Mouse (Mus musculus) urinary bladder, postnatal 36 days (tissue): ENCODE data around the gene Chrdl1.

Source experiments
- DNase-seq, 2 experiments: peaks; one replicate each; pipeline ENCODE4 v3.0.0; 2022; ENCODE audit warnings: low spot score in 2 of 2, mixed read lengths in 1 of 2

The Chrdl1 gene

DNA sequence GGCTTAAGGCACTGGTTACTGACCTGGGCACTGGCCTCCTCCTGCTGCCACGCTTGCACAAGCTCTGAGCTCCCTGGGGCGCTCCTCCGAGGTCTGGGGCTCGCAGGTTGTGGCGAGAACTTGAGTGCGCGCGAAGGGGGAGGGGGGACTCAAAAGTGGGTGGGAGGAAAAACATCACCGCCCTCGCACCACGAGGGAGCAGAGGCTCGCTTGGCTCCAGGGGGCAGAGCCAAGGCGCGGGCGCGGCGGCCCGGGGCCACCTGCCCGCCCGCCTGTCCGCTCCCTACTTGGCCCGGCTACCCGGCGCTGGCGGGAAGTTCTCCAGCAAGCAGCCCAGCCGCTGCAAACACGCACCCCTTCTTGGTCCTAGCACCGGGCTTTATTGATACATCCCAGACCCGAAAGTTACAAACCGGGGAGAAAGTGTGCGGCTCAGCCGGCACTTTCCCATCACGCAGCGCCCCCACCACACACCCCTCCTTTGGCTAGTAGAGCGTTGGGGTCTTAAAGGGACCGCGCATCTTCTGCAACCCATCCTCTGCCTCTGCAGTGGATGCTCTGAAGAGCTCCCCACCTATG, at the start of gene Chrdl1:
Chrdl1 (minus strand) TSS at position 472 of the 579 bp plus-strand sequence.
- DNase-seq, result peak in 1 of 2 experiments; percentile 4

DNA sequence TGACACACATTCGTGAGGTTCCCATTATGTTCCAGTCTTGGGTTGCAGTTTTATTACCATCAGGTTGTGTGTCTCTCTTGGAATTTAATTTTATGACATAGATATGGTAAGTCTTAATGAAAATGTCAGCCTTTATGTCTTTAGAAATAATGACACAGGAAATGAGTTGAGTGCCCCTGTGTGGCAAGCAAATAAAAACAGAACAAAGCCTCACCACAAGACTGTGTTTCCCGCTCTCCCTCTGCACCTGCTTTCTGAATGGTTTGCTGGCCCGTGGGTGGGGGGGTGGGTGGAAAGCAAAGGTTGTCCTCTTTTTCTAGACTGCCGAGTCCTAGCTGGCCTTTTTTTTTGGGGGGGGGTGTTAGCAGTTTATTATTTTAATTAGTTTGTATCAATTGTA, 48.6 kb upstream of the Chrdl1 start:
- DNase-seq, result no peak

GRCm38 (mm10) chrX:143404601-143405000, 10.5 kb upstream of the Chrdl1 start:
- DNase-seq, result no peak

DNA sequence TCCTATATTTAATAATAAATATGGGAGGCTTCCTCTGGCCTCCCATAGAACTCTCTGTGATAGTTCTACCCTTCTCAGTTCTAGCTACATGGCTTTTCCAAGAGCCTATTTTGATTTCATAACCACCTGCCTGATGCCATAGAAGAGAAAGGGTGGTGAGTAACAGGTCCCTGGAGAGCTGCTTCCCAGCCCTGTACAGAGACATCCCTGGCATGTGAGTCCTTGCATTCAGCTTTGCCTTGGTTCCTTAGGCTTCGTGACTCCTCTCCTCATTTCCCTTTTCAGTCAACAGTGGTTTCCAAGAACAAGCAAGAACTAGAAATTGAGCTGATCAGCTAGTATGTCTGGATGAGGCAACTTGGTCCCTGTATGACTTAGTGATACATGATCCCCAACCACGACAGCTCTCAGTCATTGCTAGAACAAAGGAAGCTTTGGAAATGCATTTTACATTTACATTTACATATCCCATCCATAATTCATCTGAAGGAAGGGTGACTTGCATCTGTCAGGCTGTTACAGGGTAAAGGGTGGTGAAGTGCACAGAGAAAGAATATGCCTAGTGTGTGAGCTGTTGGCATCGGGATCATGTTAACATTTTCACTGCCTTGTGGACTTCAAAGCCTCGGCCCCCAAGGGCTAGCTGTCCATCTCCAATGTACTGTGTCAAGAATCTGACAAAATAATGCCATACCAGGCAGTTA, 27.7 kb downstream of the Chrdl1 start:
- DNase-seq, result no peak

- no peak for DNase-seq
Observed at GRCm38 (mm10) chrX:143347227-143347626, 46.8 kb downstream of the Chrdl1 start.

DNA sequence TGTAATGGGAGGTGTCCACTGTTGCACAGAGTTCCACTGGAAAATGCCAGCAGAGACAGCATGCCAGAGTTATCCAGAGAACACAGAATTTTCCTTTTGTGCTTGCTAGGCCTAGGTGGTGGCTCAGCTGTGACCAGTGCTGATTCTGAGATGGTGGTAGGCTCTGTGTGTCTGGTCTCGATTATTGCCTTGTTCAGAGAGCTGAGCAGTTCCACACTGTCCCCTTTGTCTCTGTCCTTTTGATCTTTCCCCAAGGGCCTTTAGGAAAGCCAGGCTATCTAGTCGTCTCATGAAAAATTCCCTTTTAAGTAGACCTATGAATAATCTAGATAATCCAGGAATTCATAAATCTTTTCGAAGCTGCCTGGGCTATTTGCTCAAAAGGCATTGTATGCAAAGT, 47.3 kb downstream of the Chrdl1 start:
- DNase-seq, result no peak

DNA sequence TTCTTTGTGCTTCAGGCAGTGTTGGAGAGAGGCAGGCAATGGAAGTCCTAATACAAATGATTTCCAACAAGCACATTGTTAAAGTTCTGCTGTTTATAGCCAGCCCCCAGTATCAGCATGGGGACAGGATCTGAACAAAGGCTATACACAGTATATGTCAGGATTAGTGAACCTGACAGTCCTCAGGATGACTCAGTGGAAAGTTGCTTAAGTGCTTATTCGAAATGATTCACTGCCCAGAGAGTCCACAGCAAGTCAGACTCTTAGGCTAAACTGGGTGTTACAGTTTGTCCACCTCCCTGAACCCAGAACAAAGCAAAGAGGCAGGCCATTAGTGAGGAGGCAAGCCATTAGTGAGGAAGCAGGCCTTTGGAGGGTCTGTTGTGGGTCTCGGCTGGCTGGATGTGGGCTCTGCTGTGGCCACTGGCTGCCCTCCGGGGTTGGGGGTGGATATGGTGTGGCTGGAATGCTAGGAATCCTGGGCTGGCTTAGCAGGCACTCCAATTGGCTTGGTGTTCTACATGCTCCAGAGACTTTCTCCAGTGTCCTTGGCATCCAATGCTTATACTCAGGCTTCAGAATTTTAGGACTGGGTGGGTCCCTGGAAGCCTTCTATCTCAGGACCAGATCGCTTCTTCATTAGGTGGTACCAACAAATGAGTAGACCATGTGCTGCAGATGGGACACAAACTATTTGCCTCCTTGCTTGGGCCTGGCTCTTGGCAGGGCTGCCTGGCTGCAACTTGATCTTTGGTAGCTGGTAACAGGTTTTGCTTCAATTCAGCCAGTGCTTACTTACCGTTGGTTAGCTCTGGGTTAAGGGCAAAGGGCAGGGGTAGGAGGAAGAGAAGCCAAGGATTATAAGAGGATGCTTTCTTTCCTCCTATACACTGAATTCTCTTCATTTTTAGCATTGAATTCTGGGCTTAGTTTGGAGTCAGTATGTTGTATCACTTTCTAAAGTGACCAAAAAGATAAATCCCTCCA, 49.3 kb downstream of the Chrdl1 start:
- peak in 1 of 2 experiments; percentile 0 for DNase-seq

GRCm38 (mm10) chrX:143338156-143338555, 55.9 kb downstream of the Chrdl1 start:
- no peak for DNase-seq

DNA sequence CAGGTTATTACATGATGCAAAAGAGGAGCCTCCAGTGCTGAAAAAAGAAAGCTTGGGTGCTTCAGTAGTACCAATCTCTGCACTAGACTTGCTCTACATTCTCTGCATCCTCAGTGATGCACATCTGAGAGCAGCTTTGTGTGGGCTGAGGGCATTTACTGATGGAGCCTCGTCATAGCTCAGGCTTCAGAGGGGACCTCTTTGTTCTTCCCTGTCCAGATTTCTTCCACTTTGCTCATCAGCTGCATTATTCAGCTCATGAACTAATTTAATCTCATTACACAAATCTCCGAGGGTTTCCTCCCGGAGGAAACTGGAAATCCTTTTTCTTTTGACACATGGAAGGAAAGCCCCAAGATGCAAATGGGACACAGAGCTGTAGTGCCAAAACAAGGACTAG, 56.5 kb downstream of the Chrdl1 start:
- no peak for DNase-seq

DNA sequence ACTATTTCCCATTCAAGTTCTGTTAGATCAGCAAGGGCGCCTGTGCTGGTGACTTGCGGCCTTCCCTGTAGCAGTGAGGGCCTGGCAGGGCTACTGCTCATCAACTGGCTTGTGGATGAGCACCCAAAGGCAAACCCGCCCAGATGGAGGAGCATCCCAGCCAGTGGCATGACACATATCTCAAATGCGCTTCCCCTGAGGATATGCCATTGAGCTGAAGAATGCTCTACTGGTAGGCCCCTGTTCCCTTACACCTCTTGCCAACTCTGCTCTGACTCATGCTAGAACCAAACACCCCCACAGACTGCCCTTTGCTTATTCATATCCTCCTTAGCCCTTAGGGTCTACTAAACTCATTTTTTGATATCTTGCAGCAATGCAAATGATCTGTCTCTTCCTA, 57.4 kb downstream of the Chrdl1 start:
- no peak for DNase-seq

GRCm38 (mm10) chrX:143335846-143336245, 58.2 kb downstream of the Chrdl1 start:
- DNase-seq, result no peak

- no peak for DNase-seq
Observed at GRCm38 (mm10) chrX:143313166-143313565, 80.9 kb downstream of the Chrdl1 start.

GRCm38 (mm10) chrX:143294726-143295125, 99.3 kb downstream of the Chrdl1 start:
- DNase-seq, result no peak

GRCm38 (mm10) chrX:143275202-143275601, 118.9 kb downstream of the Chrdl1 start:
- DNase-seq, result no peak

DNA sequence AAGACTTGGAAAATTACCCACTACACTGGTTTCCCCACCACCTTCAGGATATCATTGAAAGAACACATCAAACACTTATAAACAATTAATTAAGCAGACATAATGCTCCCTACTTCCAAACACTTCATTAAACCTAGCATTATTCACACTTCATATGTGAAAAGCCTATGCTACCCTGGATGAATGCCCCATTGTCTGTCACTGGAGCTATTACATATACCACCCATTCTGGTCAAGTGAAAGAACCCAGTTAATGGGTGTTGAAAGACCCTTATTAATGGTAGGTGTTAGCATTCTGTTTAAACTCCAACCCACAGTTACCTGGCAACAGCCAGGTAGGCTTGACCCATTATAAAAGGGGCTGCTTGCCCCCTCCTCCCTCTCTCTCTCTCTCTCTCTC, 143.4 kb downstream of the Chrdl1 start:
- DNase-seq, result no peak
